Mouse (Mus musculus) forelimb bud, embryonic 11.5 days (tissue): ENCODE measurements at regions not wholly inside any gene's neighbourhood (a gene's known extent, or its start where the extent isn't known, plus 50 kb on each side); places are given as distances from the start of the nearest gene placed in this dataset.

Experiments
- DNase-seq: peaks from one replicate; pipeline ENCODE4 v3.0.0-alpha.2; 2012; ENCODE audit warnings: low read depth, low spot score

DNA sequence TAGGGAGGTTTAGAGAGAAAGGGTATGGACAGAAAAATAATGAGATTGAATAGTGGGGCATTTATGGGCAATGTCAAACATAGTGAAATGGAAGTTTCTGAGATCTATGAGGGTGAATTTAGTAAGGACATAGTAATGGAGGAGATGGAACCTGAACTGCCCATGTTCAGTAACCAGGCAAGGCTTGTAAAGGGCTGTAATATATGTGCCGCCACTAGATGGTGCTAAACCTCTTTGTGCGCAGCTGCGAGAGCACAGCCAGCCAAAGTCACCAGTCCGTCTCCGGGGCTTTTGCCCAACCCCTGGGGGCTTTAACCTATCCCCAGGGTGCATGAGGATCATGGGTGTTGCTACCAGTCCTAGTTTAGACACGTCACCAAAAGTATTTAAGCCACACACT lies 77.7 kb upstream of the Vmn2r25 start:
- DNase-seq, result peak; percentile 13

DNA sequence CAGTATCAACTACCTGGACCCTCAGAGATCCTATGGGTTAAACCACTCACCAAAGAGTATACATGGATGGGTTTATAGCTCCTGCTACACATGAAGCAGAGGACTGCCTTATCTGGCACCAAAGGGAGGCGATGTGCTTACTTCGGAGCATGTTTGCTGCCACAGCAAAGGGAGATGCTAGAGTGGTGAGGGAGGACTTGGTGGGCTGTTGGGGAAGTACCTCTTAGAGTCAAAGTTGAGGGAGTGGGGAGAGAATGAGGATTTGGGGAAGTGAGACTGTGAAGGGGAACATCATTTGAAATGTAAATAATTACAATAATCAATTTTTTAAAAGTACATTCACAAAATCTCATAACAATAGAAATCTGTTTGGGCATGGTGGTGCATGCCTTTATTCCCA lies 84.7 kb upstream of the Vmn2r25 start:
- no peak for DNase-seq

DNA sequence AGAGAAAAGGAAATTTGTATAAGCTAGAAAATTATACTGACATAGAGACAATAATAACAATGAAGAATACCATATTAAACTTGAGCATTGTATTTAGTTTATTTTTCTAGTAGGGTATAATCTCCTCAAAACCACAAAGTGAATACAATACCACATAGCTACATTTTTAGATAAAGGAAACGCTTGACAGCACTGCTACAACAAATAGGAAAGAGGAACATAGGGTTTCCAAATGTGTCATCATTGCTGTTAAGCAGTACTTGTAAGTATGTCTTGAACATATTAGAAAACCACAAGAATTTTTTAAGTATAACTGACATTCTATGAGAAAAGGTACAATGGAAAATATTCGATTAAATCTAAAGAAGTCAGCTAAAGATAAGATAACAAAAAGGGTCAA lies 63.0 kb upstream of the Vmn2r26 start:
- no peak for DNase-seq

DNA sequence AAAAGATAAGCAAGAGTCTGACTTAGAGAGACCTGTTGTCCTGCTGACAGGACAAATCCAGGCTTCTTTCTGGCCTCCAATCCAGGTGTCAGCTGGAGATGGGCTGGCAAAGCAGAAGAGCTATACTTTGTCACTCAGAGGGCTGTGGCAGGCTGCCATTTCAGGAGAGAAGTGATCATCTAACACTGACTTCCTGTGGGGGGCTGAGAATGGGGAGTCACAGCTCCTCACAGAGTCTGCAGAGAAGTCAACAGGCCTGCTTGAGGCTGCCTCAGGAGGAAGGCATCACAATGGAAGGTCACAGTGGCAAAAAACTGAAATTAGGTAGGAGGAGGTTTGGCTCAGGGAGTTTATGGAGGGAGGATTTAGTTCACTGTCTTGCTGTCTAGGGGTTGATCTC lies 53.2 kb upstream of the Vmn2r26 start:
- DNase-seq, result no peak
